Mouse (Mus musculus) NIH3T3 (cell line): ENCODE results near the gene Natd1.

Experiments
- DNase-seq: peaks from one replicate; pipeline ENCODE4 v3.0.0-alpha.2; 2012; ENCODE audit warnings: low read depth

The Natd1 gene

GRCm38 (mm10) chr11:60914491-60914890, at the start of gene Natd1:
TSS of gene Natd1 (minus strand) at chr11:60914750.
- no peak for DNase-seq

- DNase-seq: no peak
These were observed 48.2 kb upstream of the Natd1 start for GRCm38 (mm10) chr11:60962709-60963108.

- DNase-seq: no peak
These were observed 46.6 kb upstream of the Natd1 start for GRCm38 (mm10) chr11:60961176-60961575.

GRCm38 (mm10) chr11:60958948-60959347, 44.4 kb upstream of the Natd1 start:
- no peak for DNase-seq

GRCm38 (mm10) chr11:60955621-60956383, 41.3 kb upstream of the Natd1 start:
- no peak for DNase-seq

GRCm38 (mm10) chr11:60954255-60955104, 39.9 kb upstream of the Natd1 start:
- DNase-seq: no peak

- peak; percentile 50 for DNase-seq
These were observed 39.3 kb upstream of the Natd1 start for GRCm38 (mm10) chr11:60953803-60954202.

GRCm38 (mm10) chr11:60952986-60953385, 38.4 kb upstream of the Natd1 start:
- DNase-seq: no peak

- DNase-seq: no peak
These were observed 37.8 kb upstream of the Natd1 start for GRCm38 (mm10) chr11:60952362-60952761.

GRCm38 (mm10) chr11:60951896-60952295, 37.3 kb upstream of the Natd1 start:
- no peak for DNase-seq

- no peak for DNase-seq
These were observed 30.5 kb upstream of the Natd1 start for GRCm38 (mm10) chr11:60945003-60945402.

- DNase-seq: no peak
These were observed 27.9 kb upstream of the Natd1 start for GRCm38 (mm10) chr11:60942263-60943015.

GRCm38 (mm10) chr11:60941370-60941769, 26.8 kb upstream of the Natd1 start:
- peak; percentile 34 for DNase-seq

- DNase-seq: no peak
These were observed 26.0 kb upstream of the Natd1 start for GRCm38 (mm10) chr11:60940501-60940900.

- no peak for DNase-seq
These were observed 24.9 kb upstream of the Natd1 start for GRCm38 (mm10) chr11:60939487-60939886.

- DNase-seq: no peak
These were observed 23.1 kb upstream of the Natd1 start for GRCm38 (mm10) chr11:60937611-60938010.

- no peak for DNase-seq
These were observed 21.4 kb upstream of the Natd1 start for GRCm38 (mm10) chr11:60935975-60936373.

GRCm38 (mm10) chr11:60935326-60935974, 20.9 kb upstream of the Natd1 start:
- peak; percentile 87 for DNase-seq

GRCm38 (mm10) chr11:60934795-60935194, 20.2 kb upstream of the Natd1 start:
- no peak for DNase-seq

- peak; percentile 93 for DNase-seq
These were observed 18.8 kb upstream of the Natd1 start for GRCm38 (mm10) chr11:60933178-60933930.

GRCm38 (mm10) chr11:60932503-60933020, 18.0 kb upstream of the Natd1 start:
- no peak for DNase-seq
